Mouse (Mus musculus): Measurements from ENCODE around the gene Scimp. TPM values are rescaled to one million over a fixed set of nuclear protein-coding genes. Genes with fewer than 3 reads are reported as not detected.

Scimp gene
- polyA plus RNA-seq, 1 experiment from 2014 or later = 0.18 TPM

DNA sequence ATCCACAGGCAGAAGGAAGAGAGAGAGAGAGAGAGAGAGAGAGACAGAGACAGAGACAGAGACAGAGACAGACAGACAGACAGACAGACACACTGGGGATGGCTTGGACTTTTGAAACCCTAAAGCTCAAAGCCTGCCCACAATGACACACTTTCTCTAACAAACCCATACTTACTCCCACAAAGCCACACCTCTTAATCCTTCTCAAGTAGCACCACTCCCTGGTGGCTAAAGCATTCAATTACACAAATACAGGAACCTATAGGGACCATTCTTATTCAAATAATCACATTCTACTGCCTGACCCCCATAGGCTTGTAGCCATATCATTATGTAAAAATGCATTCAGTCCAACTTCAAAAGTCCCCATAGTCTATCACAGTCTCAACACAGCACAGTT is 21.0 kb upstream of the Scimp start:
- no peaks in the 10 kb centered on the region for H3K9me3 ChIP-seq (replicated peaks)
- no peak overlapping the region for H3K27ac ChIP-seq (replicated peaks)
- H3K4me3 ChIP-seq (replicated peaks) = no peak overlapping the region
- H3K27me3 ChIP-seq (replicated peaks) = no peaks in the 10 kb centered on the region
- H3K36me3 ChIP-seq = no peaks in the 10 kb centered on the region
- H3K4me1 ChIP-seq = no peaks in the 10 kb centered on the region
- ATAC-seq (ENCODE audit: low FRiP score) = no peak
- H3K9ac ChIP-seq (replicated peaks) = no peak overlapping the region
- H3K4me2 ChIP-seq = no peak overlapping the region

DNA sequence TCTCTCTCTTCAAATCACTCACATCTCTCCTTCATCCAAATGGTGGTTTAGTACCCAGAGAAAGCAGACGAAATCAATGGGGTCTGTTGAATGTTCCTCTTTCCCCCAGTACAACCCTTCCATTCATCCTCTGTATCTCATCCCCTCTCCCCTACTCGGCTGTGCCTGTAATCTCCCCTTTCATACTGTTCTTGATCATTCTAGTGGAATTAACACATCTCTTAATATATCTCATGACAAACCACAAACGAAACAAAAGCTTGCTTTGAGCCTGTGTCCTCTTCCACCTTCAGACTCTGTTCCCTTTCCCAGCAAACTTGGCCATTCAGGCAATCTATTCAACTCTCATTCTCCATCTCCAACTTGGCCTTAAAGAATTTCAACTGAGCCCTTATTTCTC is 18.8 kb upstream of the Scimp start:
- Histone ChIP-seq H3K27ac (replicated peaks) (no peak overlapping the region), H3K4me1 (no peaks in the 10 kb centered on the region), H3K4me3 (replicated peaks) (no peak overlapping the region), H3K27me3 (replicated peaks) (no peaks in the 10 kb centered on the region), H3K4me2 (no peak overlapping the region), H3K9ac (replicated peaks) (no peak overlapping the region), H3K36me3 (no peaks in the 10 kb centered on the region), H3K9me3 (replicated peaks) (no peaks in the 10 kb centered on the region)
- no peak for ATAC-seq (ENCODE audit: low FRiP score)
- 55% methylated on average over 3 of the region's 3 CpGs for WGBS

DNA sequence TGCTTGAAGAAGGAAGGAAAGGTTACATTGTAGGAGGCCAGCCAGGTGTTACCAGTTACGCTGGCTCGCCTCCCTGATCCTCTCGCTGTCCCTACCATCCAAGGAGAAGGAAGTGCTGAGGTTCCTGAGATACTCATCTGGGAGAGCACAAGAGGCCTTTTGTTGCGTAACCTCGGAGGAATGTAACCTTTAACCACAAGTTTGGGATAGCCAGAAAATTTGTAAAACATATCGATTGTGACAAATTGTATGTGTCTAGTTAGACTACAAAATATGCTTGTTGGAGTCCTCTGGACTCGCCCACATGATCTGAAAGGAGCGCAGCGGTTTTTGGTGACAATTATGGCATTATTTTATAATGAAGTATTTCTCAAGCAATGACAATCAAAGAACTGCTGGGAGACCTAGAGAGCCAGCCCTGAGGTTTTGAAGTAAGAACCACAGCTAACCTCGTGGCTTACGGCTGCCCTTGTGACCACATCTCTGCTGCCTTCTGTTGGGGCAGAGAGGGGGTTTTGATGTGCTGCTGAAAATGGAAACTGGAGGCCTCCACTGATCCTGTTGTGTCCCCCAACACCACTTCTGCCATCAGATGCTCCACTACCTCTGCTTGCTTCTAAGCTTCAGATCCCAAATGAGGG is 16.7 kb upstream of the Scimp start:
- 87% methylated on average over 11 of the region's 11 CpGs for WGBS
- Histone ChIP-seq H3K27ac (replicated peaks) (no peak overlapping the region), H3K36me3 (no peaks in the 10 kb centered on the region), H3K4me3 (replicated peaks) (no peak overlapping the region), H3K9me3 (replicated peaks) (no peaks in the 10 kb centered on the region), H3K9ac (replicated peaks) (no peak overlapping the region), H3K4me1 (no peaks in the 10 kb centered on the region), H3K27me3 (replicated peaks) (no peaks in the 10 kb centered on the region), H3K4me2 (no peak overlapping the region)
- ATAC-seq (ENCODE audit: low FRiP score) = no peak

DNA sequence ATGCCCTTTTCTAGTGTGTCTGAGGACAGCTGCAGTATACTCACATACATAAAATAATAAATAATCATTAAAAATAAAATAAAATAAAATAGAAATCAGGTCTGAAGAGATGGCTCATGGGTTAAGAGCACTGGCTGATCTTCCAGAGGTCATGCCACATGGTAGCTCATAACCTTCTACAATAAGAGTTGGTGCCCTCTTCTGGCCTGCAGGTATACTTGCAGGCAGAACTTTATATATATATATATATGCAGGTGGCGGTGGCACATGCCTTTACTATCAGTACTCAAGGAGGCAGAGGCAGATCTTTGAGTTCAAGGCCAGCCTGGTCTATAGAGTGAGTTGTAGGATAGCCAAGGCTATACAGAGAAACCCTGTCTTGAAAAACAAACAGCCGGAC is 13.8 kb upstream of the Scimp start:
- ATAC-seq (ENCODE audit: low FRiP score) = no peak
- H3K9me3 ChIP-seq (replicated peaks) = no peaks in the 10 kb centered on the region
- H3K4me2 ChIP-seq = no peak overlapping the region
- H3K27ac ChIP-seq (replicated peaks) = no peak overlapping the region
- H3K36me3 ChIP-seq = no peaks in the 10 kb centered on the region
- WGBS = 90% methylated on average over 2 of the region's 2 CpGs
- no peaks in the 10 kb centered on the region for H3K27me3 ChIP-seq (replicated peaks)
- no peak overlapping the region for H3K4me3 ChIP-seq (replicated peaks)
- no peak overlapping the region for H3K9ac ChIP-seq (replicated peaks)
- no peaks in the 10 kb centered on the region for H3K4me1 ChIP-seq

DNA sequence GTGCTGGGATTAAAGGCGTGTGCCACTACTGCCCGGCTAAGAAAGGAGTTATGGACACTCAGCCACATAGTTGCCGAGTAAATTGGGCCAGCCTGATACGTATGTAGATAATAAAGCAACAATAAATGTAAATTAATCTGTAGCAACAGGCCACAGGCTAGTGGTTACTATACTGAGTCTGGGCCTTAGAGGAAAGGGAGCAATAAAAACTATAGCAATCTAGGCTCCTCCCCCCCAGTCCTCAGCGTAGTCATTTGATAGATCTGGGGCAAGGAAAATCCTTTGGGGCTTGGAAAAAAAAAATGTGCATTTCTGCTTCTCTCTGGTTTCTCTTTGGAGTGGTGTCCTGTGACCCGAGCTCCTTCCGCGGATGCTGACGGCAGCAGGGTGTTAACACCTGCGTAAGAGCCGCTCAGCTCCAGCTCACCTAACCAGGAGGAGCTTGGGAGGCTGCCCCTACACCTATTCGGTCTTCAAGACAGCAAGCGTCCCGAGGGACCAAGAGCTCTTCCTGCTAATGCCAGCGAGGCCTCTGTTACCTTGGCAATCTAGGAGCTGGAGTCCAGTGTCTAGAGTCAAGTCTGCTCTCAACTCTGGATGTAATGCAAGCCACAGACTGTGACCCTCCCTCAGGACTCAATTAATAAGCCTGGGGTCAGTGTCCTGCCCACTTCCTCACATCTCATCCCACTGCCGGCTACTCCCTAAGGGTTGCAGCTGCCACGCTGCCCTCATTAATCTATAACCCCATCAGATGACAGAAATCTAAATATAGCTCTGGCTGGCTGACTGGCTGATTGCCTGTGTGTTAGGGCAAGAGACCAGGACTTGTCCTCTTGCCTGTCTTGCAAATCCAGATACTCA is 9.6 kb upstream of the Scimp start:
- Histone ChIP-seq H3K27ac (replicated peaks) (no peak overlapping the region), H3K36me3 (no peaks in the 10 kb centered on the region), H3K27me3 (replicated peaks) (no peaks in the 10 kb centered on the region)

DNA sequence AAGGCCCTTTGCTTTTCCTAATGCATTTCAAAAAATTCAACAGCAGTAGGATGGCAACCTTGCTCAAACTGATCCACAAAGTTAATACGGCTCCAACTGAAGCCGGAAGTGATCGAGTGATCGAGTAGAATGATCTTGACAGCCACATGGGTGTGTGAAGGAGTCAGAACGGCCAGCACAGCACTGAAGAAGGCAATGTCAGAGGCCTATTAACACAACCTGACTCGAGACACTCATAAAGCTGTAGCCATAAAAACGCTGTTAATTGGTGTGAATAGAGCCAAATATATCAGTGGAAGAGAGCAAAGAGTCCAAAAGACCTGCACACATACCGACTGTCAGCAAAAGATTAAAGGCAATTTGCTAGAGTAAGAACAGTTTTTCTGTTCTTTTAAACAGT is 7.7 kb upstream of the Scimp start:
- H3K9ac ChIP-seq (replicated peaks) = no peak overlapping the region
- 59% methylated on average over 8 of the region's 8 CpGs for WGBS
- ATAC-seq (ENCODE audit: low FRiP score) = no peak
- H3K27ac ChIP-seq (replicated peaks) = no peak overlapping the region
- H3K27me3 ChIP-seq (replicated peaks) = no peaks in the 10 kb centered on the region
- no peaks in the 10 kb centered on the region for H3K36me3 ChIP-seq
- H3K4me3 ChIP-seq (replicated peaks) = no peak overlapping the region
- H3K4me2 ChIP-seq = no peak overlapping the region
- H3K9me3 ChIP-seq (replicated peaks) = no peaks in the 10 kb centered on the region
- no peaks in the 10 kb centered on the region for H3K4me1 ChIP-seq

More for the DNA sequence above, 9.6 kb upstream of the Scimp start:
- Histone ChIP-seq H3K9me3 (replicated peaks) (no peaks in the 10 kb centered on the region), H3K4me2 (no peak overlapping the region), H3K9ac (replicated peaks) (no peak overlapping the region), H3K4me1 (no peaks in the 10 kb centered on the region), H3K4me3 (replicated peaks) (no peak overlapping the region)
- 60% methylated on average over 17 of the region's 17 CpGs for WGBS
- no peak for ATAC-seq (ENCODE audit: low FRiP score)

DNA sequence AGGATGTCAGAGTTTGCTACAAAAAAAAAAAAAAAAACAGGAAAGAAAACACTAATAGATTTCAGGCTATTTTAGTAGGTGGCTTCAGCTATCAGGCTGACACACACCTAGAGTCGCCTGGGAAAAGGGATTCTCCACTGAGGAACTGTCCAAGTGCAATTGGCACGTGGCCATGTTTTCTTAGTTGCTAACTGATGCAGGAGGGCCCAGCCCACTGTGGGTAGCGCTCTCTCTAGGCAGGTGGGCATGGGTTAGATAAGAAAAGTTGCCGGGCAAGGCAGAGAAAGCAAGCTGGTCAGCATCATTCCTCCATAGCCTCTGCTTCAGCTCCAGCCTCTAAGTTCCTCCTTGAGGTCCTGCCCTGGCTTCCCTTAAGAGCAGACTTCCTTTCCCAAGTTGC is 4.4 kb upstream of the Scimp start:
- Histone ChIP-seq H3K27me3 (replicated peaks) (no peaks in the 10 kb centered on the region), H3K27ac (replicated peaks) (no peak overlapping the region), H3K4me1 (no peaks in the 10 kb centered on the region), H3K9ac (replicated peaks) (no peak overlapping the region), H3K4me2 (no peak overlapping the region), H3K9me3 (replicated peaks) (no peaks in the 10 kb centered on the region), H3K36me3 (no peaks in the 10 kb centered on the region), H3K4me3 (replicated peaks) (no peak overlapping the region)
- 80% methylated on average over 4 of the region's 4 CpGs for WGBS
- ATAC-seq (ENCODE audit: low FRiP score) = no peak

DNA sequence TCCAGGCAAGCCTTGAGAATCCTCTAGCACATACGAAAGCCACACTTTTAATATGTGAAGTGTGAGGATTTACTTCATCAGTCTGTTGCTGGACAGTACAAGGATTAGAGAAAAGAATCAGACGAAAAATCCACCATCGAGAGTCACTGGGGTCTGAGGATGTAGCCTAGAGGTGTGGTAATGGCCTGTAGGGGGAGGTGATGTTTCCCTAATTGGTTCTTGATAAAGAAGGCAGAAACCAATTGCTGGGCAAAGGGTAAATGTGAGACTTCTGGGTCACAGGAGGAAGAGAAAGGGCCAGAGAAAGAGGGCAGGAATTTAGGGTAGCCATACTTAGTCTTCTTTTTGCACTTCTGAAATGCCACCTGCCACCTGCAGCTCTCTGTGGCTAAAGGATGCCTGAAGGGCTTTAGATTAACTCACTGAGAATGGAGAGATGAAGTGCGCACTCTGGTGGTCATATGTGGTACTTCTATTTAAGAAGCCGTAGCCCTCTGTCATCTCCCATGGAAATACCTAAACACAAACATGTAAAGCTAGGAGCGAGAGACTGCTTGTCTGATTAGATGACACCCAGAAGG is 3.2 kb upstream of the Scimp start:
- Histone ChIP-seq H3K27ac (replicated peaks) (no peak overlapping the region), H3K36me3 (no peaks in the 10 kb centered on the region), H3K9ac (replicated peaks) (no peak overlapping the region), H3K27me3 (replicated peaks) (no peaks in the 10 kb centered on the region), H3K9me3 (replicated peaks) (no peaks in the 10 kb centered on the region), H3K4me3 (replicated peaks) (no peak overlapping the region), H3K4me2 (no peak overlapping the region), H3K4me1 (no peaks in the 10 kb centered on the region)
- ATAC-seq (ENCODE audit: low FRiP score) = no peak
- WGBS = 30% methylated on average over 6 of the region's 6 CpGs

DNA sequence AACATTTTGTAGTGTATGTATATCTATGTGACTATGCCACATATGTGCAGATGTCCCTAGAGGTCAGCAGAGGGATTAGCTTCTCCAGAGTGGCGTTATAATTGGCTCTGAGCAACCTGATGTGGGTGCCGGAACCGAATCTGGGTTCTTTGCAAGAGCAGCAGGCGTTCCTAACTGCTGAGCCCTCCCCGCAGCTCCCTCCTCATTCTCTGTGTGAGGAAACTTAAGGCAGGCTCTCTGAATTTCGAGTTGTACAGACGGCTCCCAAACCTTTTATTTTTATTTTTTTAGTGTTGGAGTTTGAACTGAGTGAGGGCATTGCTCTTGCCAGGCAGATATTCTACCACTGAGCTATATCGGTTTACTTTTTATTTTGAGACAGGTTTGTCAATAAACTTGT is 2.7 kb upstream of the Scimp start:
- WGBS = 83% methylated on average over 8 of the region's 8 CpGs
- no peak overlapping the region for H3K4me2 ChIP-seq
- H3K4me3 ChIP-seq (replicated peaks) = no peak overlapping the region
- ATAC-seq (ENCODE audit: low FRiP score) = no peak
- H3K9me3 ChIP-seq (replicated peaks) = no peaks in the 10 kb centered on the region
- no peaks in the 10 kb centered on the region for H3K4me1 ChIP-seq
- no peak overlapping the region for H3K27ac ChIP-seq (replicated peaks)
- no peaks in the 10 kb centered on the region for H3K27me3 ChIP-seq (replicated peaks)
- no peaks in the 10 kb centered on the region for H3K36me3 ChIP-seq
- no peak overlapping the region for H3K9ac ChIP-seq (replicated peaks)

DNA sequence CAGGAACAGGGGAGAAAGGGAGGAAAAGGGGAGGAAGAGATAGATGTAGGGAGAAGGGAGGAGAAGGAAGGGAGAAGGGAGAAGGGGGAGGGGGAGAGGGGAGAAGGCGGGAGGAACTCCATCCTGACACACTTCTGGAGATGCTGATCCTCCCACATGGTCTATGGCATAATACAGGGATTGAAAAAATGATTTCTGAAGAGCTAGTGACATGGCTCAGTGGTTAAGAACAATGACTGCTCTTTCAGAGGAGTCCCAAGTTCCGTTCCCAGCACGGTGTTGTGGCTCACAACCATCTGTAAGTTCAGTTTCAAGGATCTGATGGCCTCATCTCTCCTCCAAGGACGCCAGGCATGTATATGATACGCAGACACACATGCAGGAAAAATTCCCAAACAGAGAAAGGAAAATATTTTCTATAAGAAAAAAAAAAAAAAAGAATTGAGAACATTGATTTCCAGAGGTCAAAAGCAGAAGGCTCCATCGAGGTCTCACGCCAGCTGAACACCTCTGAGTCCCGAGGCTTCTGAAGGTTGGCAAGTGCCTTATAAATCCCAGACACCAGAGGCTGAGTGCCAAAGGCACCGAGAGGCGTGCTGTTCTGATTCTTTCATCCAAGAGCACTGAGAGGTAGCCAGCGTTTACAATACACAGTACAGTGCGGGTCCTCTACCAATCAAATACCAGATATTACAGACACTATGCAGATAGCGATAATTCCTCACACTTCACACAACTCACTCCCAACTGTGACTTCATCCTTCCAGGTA is 730 bp downstream of the Scimp start:
- ATAC-seq (ENCODE audit: low FRiP score) = no peak
- Histone ChIP-seq H3K4me2 (no peak overlapping the region), H3K27ac (replicated peaks) (no peak overlapping the region), H3K36me3 (no peaks in the 10 kb centered on the region), H3K27me3 (replicated peaks) (no peaks in the 10 kb centered on the region), H3K9me3 (replicated peaks) (no peaks in the 10 kb centered on the region), H3K4me3 (replicated peaks) (no peak overlapping the region), H3K4me1 (no peaks in the 10 kb centered on the region), H3K9ac (replicated peaks) (no peak overlapping the region)
- WGBS = 76% methylated on average over 13 of the region's 13 CpGs

DNA sequence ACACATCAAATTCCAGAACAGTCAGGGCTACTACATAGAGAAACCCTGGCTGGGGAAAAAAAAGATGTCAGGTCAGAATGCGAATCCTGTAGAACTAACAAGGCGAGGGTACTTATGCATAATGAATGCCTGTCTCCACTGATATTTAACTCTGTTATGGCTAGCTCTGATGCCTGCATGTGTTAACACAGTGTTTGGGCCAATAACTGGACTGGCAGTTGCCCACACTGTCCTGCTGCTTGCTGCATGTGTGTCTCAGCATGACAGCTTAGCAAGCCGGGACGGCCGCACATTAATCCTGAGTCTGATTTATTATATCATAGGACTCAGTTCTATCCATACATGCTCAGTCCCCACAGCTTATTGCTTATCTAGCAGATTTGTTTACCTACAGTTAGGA is 1.3 kb downstream of the Scimp start:
- no peaks in the 10 kb centered on the region for H3K27me3 ChIP-seq (replicated peaks)
- H3K4me1 ChIP-seq = no peaks in the 10 kb centered on the region
- no peaks in the 10 kb centered on the region for H3K36me3 ChIP-seq
- ATAC-seq (ENCODE audit: low FRiP score) = no peak
- WGBS = 82% methylated on average over 5 of the region's 5 CpGs
- H3K4me2 ChIP-seq = no peak overlapping the region
- H3K4me3 ChIP-seq (replicated peaks) = no peak overlapping the region
- no peak overlapping the region for H3K27ac ChIP-seq (replicated peaks)
- H3K9ac ChIP-seq (replicated peaks) = no peak overlapping the region
- no peaks in the 10 kb centered on the region for H3K9me3 ChIP-seq (replicated peaks)
